In the genomic region with DNA sequence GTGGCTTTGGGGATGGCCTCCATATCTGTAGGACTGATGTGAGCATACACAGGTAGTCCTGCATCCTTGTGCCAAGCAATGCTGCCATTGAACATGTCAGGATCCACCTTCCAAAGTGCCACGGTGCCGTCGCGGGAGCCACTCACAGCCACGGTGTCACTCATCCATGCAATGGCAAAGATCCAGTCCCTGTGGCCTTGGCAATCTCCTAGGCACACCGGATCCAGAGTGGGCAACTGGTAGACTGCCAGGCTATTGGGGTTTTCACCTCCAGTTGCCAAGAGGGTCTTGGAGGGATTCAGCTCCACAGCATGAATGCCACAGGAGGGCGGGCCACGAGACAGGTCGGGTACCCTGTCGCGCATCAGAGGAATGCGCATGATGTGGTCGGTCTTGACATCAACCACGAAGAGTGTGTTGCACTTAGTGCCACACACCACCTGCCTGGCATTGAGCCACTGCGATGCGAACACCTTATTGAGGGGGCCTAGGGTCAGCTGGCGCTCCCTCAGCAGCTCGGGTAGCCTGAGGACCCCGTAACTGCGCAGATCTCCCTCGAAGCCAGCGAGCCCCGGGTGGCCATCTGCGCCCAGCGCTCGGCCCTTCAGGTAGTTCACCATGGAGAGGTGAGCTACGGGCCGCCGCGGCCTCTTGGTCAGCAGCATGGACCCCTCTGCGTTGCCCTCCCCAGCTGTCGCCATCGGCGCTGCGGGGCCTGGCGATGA, we compare ENCODE assay signal across 8 mouse cellular contexts. TPM values are rescaled to one million over a fixed set of nuclear protein-coding genes. Genes with fewer than 3 reads are reported as not detected.
DNase-seq lines count a peak whose midpoint lies in the region; ATAC-seq and TF ChIP-seq lines count a peak whose summit lies in the region.

No protein-coding gene starts in this region.

- H3K4me1 ChIP-seq in lung, postnatal 0 days (ENCODE audit: insufficient read depth, low read depth, low read length) = no peaks in the 10 kb centered on the region
- H3K4me1 ChIP-seq in hindbrain, embryonic 10.5 days (replicated peaks) = no peaks in the 10 kb centered on the region
- no peaks in the 10 kb centered on the region for H3K4me1 ChIP-seq in liver, embryonic 12.5 days
- no peaks in the 10 kb centered on the region for H3K4me1 ChIP-seq in stomach, postnatal 0 days (replicated peaks; ENCODE audit: control insufficient read depth, insufficient read depth)

- no peaks in the 10 kb centered on the region for H3K9me3 ChIP-seq in lung, postnatal 0 days (ENCODE audit: low read length)
- H3K9me3 ChIP-seq in hindbrain, embryonic 10.5 days = no peaks in the 10 kb centered on the region
- H3K9me3 ChIP-seq in liver, embryonic 12.5 days (replicated peaks) = no peaks in the 10 kb centered on the region
- no peaks in the 10 kb centered on the region for H3K9me3 ChIP-seq in stomach, postnatal 0 days (ENCODE audit: control insufficient read depth, low read length)

- no peak for TF ChIP-seq CTCF in lung, postnatal 0 days (IDR thresholded peaks at IDR 0.05)
- no peak for TF ChIP-seq CTCF in stomach, postnatal 0 days (IDR thresholded peaks at IDR 0.05; ENCODE audit: low read depth)

- no peak for TF ChIP-seq EP300 in lung, postnatal 0 days (IDR thresholded peaks at IDR 0.05)
- TF ChIP-seq EP300 in stomach, postnatal 0 days (optimal IDR thresholded peaks at IDR 0.05) = no peak

- H3K36me3 ChIP-seq in lung, postnatal 0 days (ENCODE audit: insufficient read depth, low read length) = no peaks in the 10 kb centered on the region
- H3K36me3 ChIP-seq in hindbrain, embryonic 10.5 days = no peaks in the 10 kb centered on the region
- H3K36me3 ChIP-seq in liver, embryonic 12.5 days = no peaks in the 10 kb centered on the region
- no peaks in the 10 kb centered on the region for H3K36me3 ChIP-seq in stomach, postnatal 0 days (ENCODE audit: control insufficient read depth, insufficient read depth, low read length)

- no peaks in the 10 kb centered on the region for H3K27me3 ChIP-seq in lung, postnatal 0 days (replicated peaks; ENCODE audit: insufficient read depth, low read length)
- H3K27me3 ChIP-seq in hindbrain, embryonic 10.5 days (ENCODE audit: insufficient read depth, poor library complexity, severe bottlenecking) = no peaks in the 10 kb centered on the region
- no peaks in the 10 kb centered on the region for H3K27me3 ChIP-seq in liver, embryonic 12.5 days (replicated peaks)
- no peaks in the 10 kb centered on the region for H3K27me3 ChIP-seq in stomach, postnatal 0 days (ENCODE audit: control insufficient read depth, insufficient read depth, low read length)

- peak overlapping the region; percentile 60 for H3K4me2 ChIP-seq in lung, postnatal 0 days (replicated peaks; ENCODE audit: low read depth, low read length)
- peak overlapping the region; percentile 73 for H3K4me2 ChIP-seq in liver, embryonic 12.5 days
- peak overlapping the region; percentile 63 for H3K4me2 ChIP-seq in stomach, postnatal 0 days (replicated peaks; ENCODE audit: low read depth)

- ATAC-seq in lung, postnatal 0 days = 0 out of 2 replicates have a peak, but pooled peaks have one; percentile 12
- ATAC-seq in liver, embryonic 12.5 days = no peak
- 0 out of 2 replicates have a peak, but pooled peaks have one; percentile 32 for ATAC-seq in stomach, postnatal 0 days (ENCODE audit: low FRiP score, low TSS enrichment)
- no peak for ATAC-seq in monocyte, adult 5-6 weeks (replicated peaks; ENCODE audit: insufficient number of reproducible peaks, low FRiP score, low TSS enrichment, poor library complexity, severe bottlenecking)

- 25% methylated on average over 35 of the region's 36 CpGs for WGBS in lung, postnatal 0 days
- 38% methylated on average over 36 of the region's 36 CpGs for WGBS in hindbrain, embryonic 10.5 days
- WGBS in liver, embryonic 12.5 days (ENCODE audit: insufficient replicate concordance) = 30% methylated on average over 35 of the region's 36 CpGs
- 40% methylated on average over 36 of the region's 36 CpGs for WGBS in stomach, postnatal 0 days

- H3K27ac ChIP-seq in lung, postnatal 0 days (ENCODE audit: low read length) = no peak overlapping the region
- H3K27ac ChIP-seq in hindbrain, embryonic 10.5 days = peak overlapping the region; percentile 81
- no peak overlapping the region for H3K27ac ChIP-seq in liver, embryonic 12.5 days
- H3K27ac ChIP-seq in stomach, postnatal 0 days (replicated peaks) = no peak overlapping the region

- no peak overlapping the region for H3K9ac ChIP-seq in lung, postnatal 0 days (replicated peaks; ENCODE audit: low read depth)
- peak overlapping the region; percentile 58 for H3K9ac ChIP-seq in liver, embryonic 12.5 days
- H3K9ac ChIP-seq in stomach, postnatal 0 days (ENCODE audit: low read length) = peak overlapping the region; percentile 59

- H3K4me3 ChIP-seq in lung, postnatal 0 days (ENCODE audit: low read depth, low read length) = peak overlapping the region; percentile 28
- H3K4me3 ChIP-seq in hindbrain, embryonic 10.5 days = peak overlapping the region; percentile 56
- H3K4me3 ChIP-seq in liver, embryonic 12.5 days = peak overlapping the region; percentile 53
- peak overlapping the region; percentile 43 for H3K4me3 ChIP-seq in stomach, postnatal 0 days (ENCODE audit: low read depth, low read length)

- DNase-seq in lung, postnatal 0 days (ENCODE audit: low spot score) = no peak
- no peak for DNase-seq in lung, postnatal 36 days
- DNase-seq in embryo, embryonic 10.5 days (ENCODE audit: low spot score) = peak; percentile 1
- no peak for DNase-seq in hindbrain, embryonic 10.5 days (ENCODE audit: low spot score)
- DNase-seq in stomach, postnatal 0 days (ENCODE audit: low spot score) = no peak
- no peak for DNase-seq in urinary bladder, postnatal 14 days (ENCODE audit: low spot score)

RNA-seq across cellular contexts. Expression of a gene that starts 0.8 kb away (rescaled TPM):
- 1.4 and 1.5 TPM in 2 replicates for polyA plus RNA-seq in lung, postnatal 0 days (2015; fragmentation: Nextera tagmentation; extraction: Ambion mirVana)
- 6.3 and 7.1 TPM in 2 replicates for polyA plus RNA-seq in hindbrain, embryonic 10.5 days (2016; fragmentation: Nextera tagmentation; extraction: Ambion mirVana)
- polyA plus RNA-seq in liver, embryonic 12.5 days (2016; fragmentation: Nextera tagmentation; extraction: Ambion mirVana) = 2.7 and 3.1 TPM in 2 replicates
- 3.3 and 3.8 TPM in 2 replicates for polyA plus RNA-seq in stomach, postnatal 0 days (2015; fragmentation: Nextera tagmentation; extraction: Ambion mirVana)
- not detected in 3 replicates for total RNA-seq in monocyte, adult 5-6 weeks (2017)

Comparison
In these comparisons a context has a peak if more than half of its experiments do, and no peak if none do; other contexts are left out.
1. ATAC-seq: peak in lung, postnatal 0 days (single experiment) and stomach, postnatal 0 days (single experiment); none in liver, embryonic 12.5 days (single experiment) and monocyte, adult 5-6 weeks (single experiment).
2. Peak in every context shown above with its lines, with median percentiles within 50 percentile points of each other: H3K4me2 ChIP-seq and H3K4me3 ChIP-seq.